Mouse (Mus musculus) cerebellum, adult (tissue): Measurements from ENCODE around the gene Bok.
"Not testable (repeated sequence)": the region's sequence is repeated elsewhere in the genome, so short reads cannot be mapped to it uniquely, and the experiment has no call there.

Experiments
- ATAC-seq: cut with Nextera tagmentation; 2 replicates; pipeline ENCODE4 v1.9.2; 2017; ENCODE audit warnings: mild to moderate bottlenecking, moderate library complexity, mixed read lengths; ENCODE audit not compliant: insufficient number of reproducible peaks, low FRiP score, low TSS enrichment

Bok gene

GRCm38 (mm10) chr1:93685401-93686244 is at the start of gene Bok:
Gene Bok, plus strand, starts transcription at chr1:93685660.
- ATAC-seq = no peak

GRCm38 (mm10) chr1:93636211-93636897 is 49.1 kb upstream of the Bok start:
- ATAC-seq = peak; percentile 14

- no peak for ATAC-seq
These were observed 43.5 kb upstream of the Bok start for GRCm38 (mm10) chr1:93641978-93642377.

- ATAC-seq = no peak
These were observed 42.8 kb upstream of the Bok start for GRCm38 (mm10) chr1:93642692-93643091.

GRCm38 (mm10) chr1:93649604-93650172 is 35.8 kb upstream of the Bok start:
- ATAC-seq = no peak

- no peak for ATAC-seq
These were observed 31.2 kb upstream of the Bok start for GRCm38 (mm10) chr1:93654275-93654674.

GRCm38 (mm10) chr1:93654798-93655197 is 30.7 kb upstream of the Bok start:
- no peak for ATAC-seq

GRCm38 (mm10) chr1:93656325-93657024 is 29.0 kb upstream of the Bok start:
- ATAC-seq = no peak

- no peak for ATAC-seq
These were observed 28.5 kb upstream of the Bok start for GRCm38 (mm10) chr1:93657025-93657360.

- not testable (repeated sequence) for ATAC-seq
These were observed 26.9 kb upstream of the Bok start, which contains the start of gene Stk25 for GRCm38 (mm10) chr1:93658559-93658958. Gene Stk25, minus strand, starts transcription at chr1:93658659.

GRCm38 (mm10) chr1:93667760-93668400 is 17.6 kb upstream of the Bok start:
- ATAC-seq = no peak

- peak; percentile 79 for ATAC-seq
These were observed 16.5 kb upstream of the Bok start for GRCm38 (mm10) chr1:93668791-93669548.

- no peak for ATAC-seq
These were observed 15.5 kb upstream of the Bok start for GRCm38 (mm10) chr1:93669941-93670340.

GRCm38 (mm10) chr1:93672682-93673081 is 12.8 kb upstream of the Bok start:
- ATAC-seq = no peak

- ATAC-seq = no peak
These were observed 7.1 kb upstream of the Bok start for GRCm38 (mm10) chr1:93678386-93678785.

- ATAC-seq = no peak
These were observed 5.4 kb upstream of the Bok start for GRCm38 (mm10) chr1:93679889-93680568.

GRCm38 (mm10) chr1:93686245-93686960 is 943 bp downstream of the Bok start:
- ATAC-seq = peak; percentile 38

GRCm38 (mm10) chr1:93686961-93687320 is 1.5 kb downstream of the Bok start:
- no peak for ATAC-seq
